9 mouse cellular contexts compared by ENCODE assay signal in the genomic region with DNA sequence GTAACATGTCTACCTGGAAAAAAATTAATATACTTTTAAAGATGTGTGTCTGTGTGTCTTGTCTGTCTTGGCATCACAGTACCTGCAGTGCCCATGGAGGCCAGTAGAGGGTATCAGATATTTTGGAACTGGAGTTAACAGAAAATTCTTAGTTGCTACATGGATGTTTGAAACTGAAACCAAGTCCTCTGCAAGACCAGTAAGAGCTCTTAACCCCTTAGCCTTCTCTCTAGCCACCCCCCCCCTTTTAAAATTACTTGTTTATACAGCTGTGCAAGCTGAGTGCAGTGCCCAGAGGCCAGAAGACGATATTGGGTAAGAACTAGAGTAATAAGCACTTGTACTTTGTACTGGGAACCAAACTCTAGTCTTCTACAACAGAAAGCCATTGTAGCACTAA. TPM values are rescaled to one million over a fixed set of nuclear protein-coding genes. Genes with fewer than 3 reads are reported as not detected.
DNase-seq lines count a peak whose midpoint lies in the region; ATAC-seq lines count a peak whose summit lies in the region.
"Had no signal": no experiment of that assay in that cellular context is flagged by ENCODE, and none has a peak within 500 bp of the region (broad histone marks: within the 10 kb centered on the region; RNA-seq: fewer than 3 reads in every experiment).

No protein-coding gene starts in this region.

- H3K4me3 ChIP-seq in heart, embryonic 10.5 days = no peak overlapping the region
- H3K4me3 ChIP-seq: limb, embryonic 15.5 days had no signal

- H3K27me3 ChIP-seq in heart, embryonic 10.5 days (ENCODE audit: insufficient read depth, poor library complexity, severe bottlenecking) = no peaks in the 10 kb centered on the region
- H3K27me3 ChIP-seq: limb, embryonic 15.5 days had no signal

- peaks cover 38% of the 10 kb centered on the region for H3K36me3 ChIP-seq in heart, embryonic 10.5 days

- peak; percentile 67 to 86 for DNase-seq in heart, adult 18-20 months
- no peak for DNase-seq in heart, embryonic 10.5 days (ENCODE audit: low spot score)
- DNase-seq in MN1 (ENCODE audit: low spot score) = peak; percentile 67
- DNase-seq in cerebellum, postnatal 10 days = peak; percentile 73 to 75
- peak; percentile 37 for DNase-seq in gonadal fat pad, adult 2 months (ENCODE audit: low read depth)
- peak; percentile 37 for DNase-seq in layer of hippocampus, adult 9-10 months (ENCODE audit: low spot score)
- DNase-seq in spleen, postnatal 10 days (ENCODE audit: low spot score in 2 of 2) = peak; percentile 56 to 84

- peaks cover 10% of the 10 kb centered on the region; the same call in 1 of the 2 replicates for H3K4me1 ChIP-seq in heart, embryonic 10.5 days

- 92% methylated on average over 1 of the region's 1 CpGs for WGBS in heart, embryonic 10.5 days

- H3K27ac ChIP-seq in heart, embryonic 10.5 days = no peak overlapping the region
- H3K27ac ChIP-seq: limb, embryonic 15.5 days had no signal

- peak; percentile 53 for ATAC-seq in megakaryocyte, adult 5-6 weeks (ENCODE audit: poor library complexity, severe bottlenecking)

- H3K9me3 ChIP-seq in heart, embryonic 10.5 days = no peaks in the 10 kb centered on the region
- H3K9me3 ChIP-seq: limb, embryonic 15.5 days had no signal

RNA-seq across cellular contexts. Expression of gene Rps13, which starts 2.2 kb away (rescaled TPM):
- total RNA-seq in heart, adult 18-20 months (2021) = 100 to 1,000 TPM; 410 to 411 TPM
- 677 and 708 TPM in 2 replicates for polyA plus RNA-seq in heart, embryonic 10.5 days (2016; fragmentation: Nextera tagmentation; extraction: Ambion mirVana)
- 83.9 and 99.3 TPM in 2 replicates for polyA plus RNA-seq in gonadal fat pad, adult 2 months (2012; rRNA removed)
- 1,284 and 1,307 TPM in 2 replicates for total RNA-seq in megakaryocyte, adult 5-6 weeks (2015)
- total RNA-seq in megakaryocyte, adult 5-6 weeks (2017) = 3,022 and 3,027 TPM in 2 replicates

RNA-seq across cellular contexts. Expression of gene Plekha7, which starts 28.1 kb away (rescaled TPM):
- total RNA-seq in heart, adult 18-20 months (2021) = 1 to 10 TPM; 5.1 to 5.3 TPM
- 49.0 and 76.0 TPM in 2 replicates for polyA plus RNA-seq in heart, embryonic 10.5 days (2016; fragmentation: Nextera tagmentation; extraction: Ambion mirVana)
- 11.2 and 11.3 TPM in 2 replicates for polyA plus RNA-seq in gonadal fat pad, adult 2 months (2012; rRNA removed)
- 0.02 and 0.16 TPM in 2 replicates for total RNA-seq in megakaryocyte, adult 5-6 weeks (2015)
- total RNA-seq in megakaryocyte, adult 5-6 weeks (2017) = 0.18 TPM in 1 of 2 replicates, not detected in the other

Comparison
In these comparisons a context has a peak if more than half of its experiments do, and no peak if none do; other contexts are left out.
1. RNA of gene Plekha7, which starts 28.1 kb away (total RNA-seq): 5.1 to 5.3 TPM in heart, adult 18-20 months; 0.02 to 0.18 TPM in megakaryocyte, adult 5-6 weeks; every median in the first group is over 4 times any median in the second.